Comparison of ENCODE assay signal across 9 mouse cellular contexts in genomic region chr4:102978440-102978839, GRCm38 (mm10). TPM values are rescaled to one million over a fixed set of nuclear protein-coding genes. Genes with fewer than 3 reads are reported as not detected.
DNase-seq lines count a peak whose midpoint lies in the region; ATAC-seq lines count a peak whose summit lies in the region.
"Had no signal": no experiment of that assay in that cellular context is flagged by ENCODE, and none has a peak within 500 bp of the region (broad histone marks: within the 10 kb centered on the region; RNA-seq: fewer than 3 reads in every experiment).

Gene Tctex1d1, plus strand, starts transcription at chr4:102978606.

- WGBS in heart, embryonic 11.5 days (ENCODE audit: insufficient replicate concordance) = 1% methylated on average over 13 of the region's 13 CpGs
- 8% methylated on average over 13 of the region's 13 CpGs for WGBS in liver, embryonic 12.5 days (ENCODE audit: insufficient replicate concordance)
- 4% methylated on average over 13 of the region's 13 CpGs for WGBS in neural tube, embryonic 13.5 days

- H3K9me3 ChIP-seq in heart, embryonic 11.5 days (replicated peaks; ENCODE audit: control insufficient read depth, low read length) = no peaks in the 10 kb centered on the region
- no peaks in the 10 kb centered on the region for H3K9me3 ChIP-seq in liver, embryonic 12.5 days (replicated peaks)
- H3K9me3 ChIP-seq in neural tube, embryonic 13.5 days = no peaks in the 10 kb centered on the region

- no peaks in the 10 kb centered on the region for H3K36me3 ChIP-seq in heart, embryonic 11.5 days (ENCODE audit: control insufficient read depth, insufficient read depth, low read length)
- H3K36me3 ChIP-seq in liver, embryonic 12.5 days = no peaks in the 10 kb centered on the region
- no peaks in the 10 kb centered on the region for H3K36me3 ChIP-seq in neural tube, embryonic 13.5 days

- peaks cover 4% of the 10 kb centered on the region; the same call in 1 of the 2 replicates for H3K27me3 ChIP-seq in heart, embryonic 11.5 days (ENCODE audit: control insufficient read depth, insufficient read depth, low read length)
- H3K27me3 ChIP-seq in liver, embryonic 12.5 days (replicated peaks) = peaks cover 28% of the 10 kb centered on the region
- peaks cover 14% of the 10 kb centered on the region; the same call in 1 of the 2 replicates for H3K27me3 ChIP-seq in neural tube, embryonic 13.5 days

- peak within 1 kb of the TSS; percentile 80 for H3K4me2 ChIP-seq in heart, embryonic 11.5 days
- peak within 1 kb of the TSS; percentile 54 for H3K4me2 ChIP-seq in liver, embryonic 12.5 days
- peak within 1 kb of the TSS; percentile 69 for H3K4me2 ChIP-seq in neural tube, embryonic 13.5 days

- no peak for DNase-seq in frontal cortex, postnatal 25 days (ENCODE audit: low spot score in 2 of 2)
- DNase-seq in right cerebral cortex, postnatal 14 days = peak; percentile 34
- no peak for DNase-seq in right cerebral cortex, postnatal 25 days
- DNase-seq in adrenal gland, postnatal 25 days = no peak

- H3K4me1 ChIP-seq in heart, embryonic 11.5 days (ENCODE audit: control insufficient read depth, insufficient read depth, low read length) = no peaks in the 10 kb centered on the region
- H3K4me1 ChIP-seq in liver, embryonic 12.5 days = 0 out of 2 replicates have a peak, but pooled peaks cover 4% of the 10 kb centered on the region
- peaks cover 15% of the 10 kb centered on the region for H3K4me1 ChIP-seq in neural tube, embryonic 13.5 days (replicated peaks)

- peak within 1 kb of the TSS; percentile 37 for H3K4me3 ChIP-seq in heart, embryonic 11.5 days (ENCODE audit: low read depth, low read length)
- peak within 1 kb of the TSS; percentile 30 for H3K4me3 ChIP-seq in liver, embryonic 12.5 days
- H3K4me3 ChIP-seq in neural tube, embryonic 13.5 days = peak within 1 kb of the TSS; percentile 34

- no peak within 1 kb of the TSS for H3K27ac ChIP-seq in heart, embryonic 11.5 days (ENCODE audit: low read depth, low read length)
- no peak within 1 kb of the TSS for H3K27ac ChIP-seq in liver, embryonic 12.5 days
- H3K27ac ChIP-seq in neural tube, embryonic 13.5 days (replicated peaks) = no peak within 1 kb of the TSS

- ATAC-seq in frontal cortex, adult (ENCODE audit: low TSS enrichment) = peak; percentile 39
- ATAC-seq in heart, embryonic 11.5 days (replicated peaks; ENCODE audit: insufficient number of reproducible peaks, low FRiP score, low TSS enrichment) = no peak
- peak; percentile 40 for ATAC-seq in liver, embryonic 12.5 days
- ATAC-seq in neural tube, embryonic 13.5 days (ENCODE audit: low read depth) = peak; percentile 78

- 0 out of 2 replicates have a peak within 1 kb of the TSS, but pooled peaks have one; percentile 35 for H3K9ac ChIP-seq in heart, embryonic 11.5 days (ENCODE audit: low read depth, low read length)
- H3K9ac ChIP-seq in liver, embryonic 12.5 days = no peak within 1 kb of the TSS
- H3K9ac ChIP-seq in neural tube, embryonic 13.5 days = peak within 1 kb of the TSS; percentile 60

RNA-seq across cellular contexts. Expression of gene Tctex1d1, which starts in this region (rescaled TPM):
- polyA plus RNA-seq in heart, embryonic 11.5 days (2014; fragmentation: Nextera tagmentation; extraction: Ambion mirVana) = not detected in 2 replicates
- polyA plus RNA-seq in liver, embryonic 12.5 days (2016; fragmentation: Nextera tagmentation; extraction: Ambion mirVana) = 0.38 TPM in 1 of 2 replicates, not detected in the other
- polyA plus RNA-seq in neural tube, embryonic 13.5 days (2015; fragmentation: Nextera tagmentation; extraction: Ambion mirVana) = 0.91 and 1.9 TPM in 2 replicates
- not detected in 2 replicates for total RNA-seq in adrenal gland, postnatal 25 days (2021)
- total RNA-seq: neutrophil, adult 5-6 weeks had no signal

Comparison
In these comparisons a context has a peak if more than half of its experiments do, and no peak if none do; other contexts are left out.
1. Peak in ATAC-seq, H3K4me3 ChIP-seq and H3K4me2 ChIP-seq in liver, embryonic 12.5 days; RNA of the gene not detected or under 1 TPM.